Mouse (Mus musculus) heart, embryonic 14.5 days (tissue): Measurements from ENCODE around the gene Lrch1. TPM values are rescaled to one million over a fixed set of nuclear protein-coding genes. Genes with fewer than 3 reads are reported as not detected.

ENCODE experiments used
- ATAC-seq: fragments of 200-750 bp; cut with Nextera tagmentation; 2 replicates; pipeline ENCODE4 v1.8.0; 2017; ENCODE audit warnings: low read depth, moderate TSS enrichment; ENCODE audit not compliant: insufficient number of reproducible peaks, insufficient read depth, low FRiP score
- H3K27ac ChIP-seq, 2 experiments: fragments of 200-500 bp in 1 of 2; fragments of 300-500 bp in 1 of 2; sonication (generic) in 1 of 2; replicated peaks in 1 of 2; 2 replicates each; pipeline ENCODE4 v1.5.1; 2012 to 2014; ENCODE audit warnings: low read depth in 2 of 2, low read length in 2 of 2, control low read depth in 1 of 2, mild to moderate bottlenecking in 1 of 2, mixed read lengths in 1 of 2; ENCODE audit not compliant: control insufficient read depth in 1 of 2, insufficient read depth in 1 of 2
- H3K27me3 ChIP-seq: fragments of 300-500 bp; sonication (generic); 2 replicates; pipeline ENCODE4 v1.6.1; 2014; ENCODE audit warnings: mild to moderate bottlenecking, low read length, control low read depth; ENCODE audit not compliant: control insufficient read depth, insufficient read depth
- H3K36me3 ChIP-seq: fragments of 300-500 bp; sonication (generic); 2 replicates; pipeline ENCODE4 v1.6.1; 2014; ENCODE audit warnings: mild to moderate bottlenecking, control low read depth, low read length, mixed read lengths; ENCODE audit not compliant: control insufficient read depth, insufficient read depth
- H3K4me1 ChIP-seq, 2 experiments: fragments of 200-500 bp in 1 of 2; fragments of 300-500 bp in 1 of 2; sonication (generic) in 1 of 2; 2 replicates each; pipeline ENCODE4 v1.6.1; 2012 to 2014; ENCODE audit warnings: low read length in 2 of 2, control low read depth in 1 of 2, mixed read lengths in 1 of 2; ENCODE audit not compliant: control insufficient read depth in 2 of 2, insufficient read depth in 2 of 2
- H3K4me2 ChIP-seq: fragments of 300-500 bp; sonication (generic); 2 replicates; pipeline ENCODE4 v1.6.1; 2014; ENCODE audit warnings: mild to moderate bottlenecking, low read length
- H3K4me3 ChIP-seq, 2 experiments: fragments of 200-500 bp in 1 of 2; fragments of 300-500 bp in 1 of 2; sonication (generic) in 1 of 2; 2 replicates each; pipeline ENCODE4 v1.5.1; 2012 to 2014; ENCODE audit warnings: low read length in 2 of 2, mild to moderate bottlenecking in 2 of 2, control low read depth in 1 of 2, low read depth in 1 of 2, moderate library complexity in 1 of 2; ENCODE audit not compliant: control insufficient read depth in 1 of 2, insufficient read depth in 1 of 2
- H3K9ac ChIP-seq: fragments of 300-500 bp; sonication (generic); 2 replicates; pipeline ENCODE4 v1.6.1; 2014; ENCODE audit warnings: mild to moderate bottlenecking, low read length
- H3K9me3 ChIP-seq: fragments of 300-500 bp; sonication (generic); 2 replicates; pipeline ENCODE4 v1.6.1; 2016; ENCODE audit warnings: low read length, control low read depth; ENCODE audit not compliant: control insufficient read depth
- WGBS: fragments of 180-500 bp; shearing (Covaris S2); extraction: QIAGEN DNeasy Blood & Tissue Kit; methylation state at CpG from one replicate; pipeline ENCODE4 v1.1.7; 2014; 5-methylcytosine and 5-hydroxymethylcytosine counted together
- polyA plus RNA-seq: library from polyadenylated mRNA; unstranded; fragments of >200 nt; fragmentation: Nextera tagmentation; extraction: Ambion mirVana; gene quantifications from 2 replicates; pipeline ENCODE4 v1.2.1, GENCODE M21; 2014

Gene Lrch1
- polyA plus RNA-seq, 1 experiment from 2014 or later = 11.4 TPM

GRCm38 (mm10) chr14:74939355-74939754 lies 8.3 kb downstream of the Lrch1 start:
- Histone ChIP-seq H3K9me3 (no peaks in the 10 kb centered on the region), H3K9ac (no peak overlapping the region), H3K4me2 (no peak overlapping the region), H3K36me3 (peaks cover 5% of the 10 kb centered on the region; the same call in 1 of the 2 replicates), H3K4me1 (peaks cover 6 to 8% of the 10 kb centered on the region in 2 experiments), H3K4me3 (no peak overlapping the region), H3K27ac (0 out of 4 replicates have a peak overlapping the region, but pooled peaks of 1 of the 2 experiments have one; percentile 36), H3K27me3 (no peaks in the 10 kb centered on the region)
- whole genome bisulfite sequencing = 66% methylated on average over 9 of the region's 9 CpGs
- ATAC-seq = no peak

GRCm38 (mm10) chr14:74938896-74939295 lies 8.8 kb downstream of the Lrch1 start:
- H3K4me1 ChIP-seq = peaks cover 10% of the 10 kb centered on the region in 2 experiments
- peaks cover 5% of the 10 kb centered on the region; the same call in 1 of the 2 replicates for H3K36me3 ChIP-seq
- no peak for ATAC-seq
- no peak overlapping the region for H3K4me3 ChIP-seq
- no peaks in the 10 kb centered on the region for H3K9me3 ChIP-seq
- 0 out of 4 replicates have a peak overlapping the region, but pooled peaks of 1 of the 2 experiments have one; percentile 36 for H3K27ac ChIP-seq
- H3K9ac ChIP-seq = no peak overlapping the region
- H3K27me3 ChIP-seq = no peaks in the 10 kb centered on the region
- 83% methylated on average over 3 of the region's 3 CpGs for WGBS
- no peak overlapping the region for H3K4me2 ChIP-seq

DNA sequence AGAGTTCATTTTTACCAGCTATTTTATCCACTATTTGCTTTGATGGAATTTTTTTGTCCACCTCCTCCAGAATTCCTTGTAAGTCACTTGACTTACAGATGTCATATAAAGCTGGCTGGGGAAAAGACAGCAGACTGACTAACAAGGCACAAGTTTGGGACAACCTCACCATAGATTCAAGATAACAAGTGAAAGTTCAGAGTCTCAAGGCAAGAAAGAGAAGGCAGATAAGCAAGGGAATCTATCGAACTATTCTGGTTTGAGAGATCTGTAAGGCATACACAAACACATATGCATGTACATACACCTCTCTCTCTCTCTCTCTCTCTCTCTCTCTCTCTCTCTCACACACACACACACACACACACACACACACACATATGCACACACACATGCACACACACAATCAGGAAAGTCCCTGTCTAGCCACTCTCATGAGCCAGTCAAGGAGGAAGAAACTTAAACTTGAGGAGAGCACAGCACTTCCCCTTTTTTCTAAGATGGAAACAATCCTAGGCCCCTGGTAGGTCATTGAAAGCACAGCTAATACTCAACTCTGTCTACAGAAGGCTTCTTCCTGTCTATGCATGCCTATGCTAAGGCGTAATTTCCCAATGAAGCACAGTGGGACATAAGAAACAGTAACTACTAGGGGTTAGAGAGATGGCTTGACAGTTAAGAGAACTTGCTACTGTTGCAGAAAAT lies 11.0 kb downstream of the Lrch1 start:
- H3K9ac ChIP-seq = no peak overlapping the region
- ATAC-seq = no peak
- H3K27ac ChIP-seq = no peak overlapping the region
- no peaks in the 10 kb centered on the region for H3K27me3 ChIP-seq
- H3K9me3 ChIP-seq = no peaks in the 10 kb centered on the region
- peaks cover 6 to 15% of the 10 kb centered on the region in 2 experiments for H3K4me1 ChIP-seq
- H3K36me3 ChIP-seq = peaks cover 5% of the 10 kb centered on the region; the same call in 1 of the 2 replicates
- WGBS = 69% methylated on average over 2 of the region's 2 CpGs
- H3K4me2 ChIP-seq = no peak overlapping the region
- no peak overlapping the region for H3K4me3 ChIP-seq

DNA sequence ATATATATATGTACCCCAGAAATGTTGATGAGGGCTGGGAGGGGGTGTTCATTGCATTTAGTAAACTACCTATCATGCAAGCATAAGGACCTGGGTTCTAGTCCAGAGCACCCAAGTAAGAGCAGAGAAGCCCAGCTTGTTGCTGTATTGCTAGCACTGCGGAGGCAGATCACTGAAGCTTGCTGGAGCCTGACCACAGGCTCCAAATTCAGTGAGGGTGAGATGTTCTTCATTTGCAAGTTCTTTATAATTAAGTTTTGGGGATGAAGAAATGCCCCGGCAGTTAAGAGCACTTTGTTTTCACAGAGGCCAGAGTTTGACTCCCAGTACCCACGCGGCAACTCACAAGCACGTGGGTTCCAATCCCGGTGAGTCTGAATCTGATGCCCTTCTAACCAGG lies 12.6 kb downstream of the Lrch1 start:
- no peak overlapping the region for H3K4me3 ChIP-seq
- no peaks in the 10 kb centered on the region for H3K9me3 ChIP-seq
- 96% methylated on average over 6 of the region's 6 CpGs for WGBS
- no peaks in the 10 kb centered on the region for H3K36me3 ChIP-seq
- no peak overlapping the region for H3K27ac ChIP-seq
- H3K4me2 ChIP-seq = no peak overlapping the region
- ATAC-seq = no peak
- H3K27me3 ChIP-seq = no peaks in the 10 kb centered on the region
- H3K9ac ChIP-seq = no peak overlapping the region
- peaks cover 6 to 15% of the 10 kb centered on the region in 2 experiments for H3K4me1 ChIP-seq

- Histone ChIP-seq H3K4me3 (no peak overlapping the region), H3K4me2 (no peak overlapping the region), H3K36me3 (no peaks in the 10 kb centered on the region), H3K27ac (peak overlapping the region; percentile 54 to 65; a peak in 3 of 4 replicates), H3K27me3 (no peaks in the 10 kb centered on the region), H3K4me1 (peaks cover 6 to 13% of the 10 kb centered on the region in 2 experiments), H3K9me3 (no peaks in the 10 kb centered on the region), H3K9ac (no peak overlapping the region)
- 65% methylated on average over 14 of the region's 14 CpGs for WGBS
- no peak for ATAC-seq
Measured at GRCm38 (mm10) chr14:74933960-74934710, 13.5 kb downstream of the Lrch1 start.

DNA sequence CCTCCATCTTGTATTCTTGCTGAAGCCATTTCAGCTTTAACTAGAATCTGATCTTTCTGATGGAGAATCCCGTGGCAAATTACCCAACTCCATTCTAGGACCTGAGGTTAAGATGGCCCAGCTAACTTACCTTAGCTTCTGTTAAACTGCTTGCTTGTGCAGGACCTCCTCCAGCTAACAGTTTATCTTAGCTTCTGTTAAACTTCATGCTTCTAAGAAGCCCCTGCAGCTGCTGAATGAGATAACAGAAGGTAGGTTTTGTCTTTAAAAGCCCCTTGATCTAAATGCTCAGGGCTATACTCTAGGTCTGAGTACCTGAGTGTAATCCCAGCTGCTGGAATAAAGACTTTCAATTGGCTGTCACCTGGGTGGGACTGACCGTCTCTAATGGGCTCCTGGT lies 17.9 kb downstream of the Lrch1 start:
- Histone ChIP-seq H3K4me2 (no peak overlapping the region), H3K36me3 (no peaks in the 10 kb centered on the region), H3K9me3 (peaks cover 5% of the 10 kb centered on the region; the same call in 1 of the 2 replicates), H3K27ac (no peak overlapping the region), H3K4me1 (peaks cover 19 to 31% of the 10 kb centered on the region in 2 experiments), H3K27me3 (no peaks in the 10 kb centered on the region), H3K9ac (no peak overlapping the region), H3K4me3 (no peak overlapping the region)
- 78% methylated on average over 2 of the region's 2 CpGs for WGBS
- no peak for ATAC-seq

GRCm38 (mm10) chr14:74928809-74929432 lies 18.8 kb downstream of the Lrch1 start:
- no peaks in the 10 kb centered on the region for H3K27me3 ChIP-seq
- WGBS = 89% methylated on average over 8 of the region's 8 CpGs
- H3K4me3 ChIP-seq = no peak overlapping the region
- H3K36me3 ChIP-seq = no peaks in the 10 kb centered on the region
- H3K4me1 ChIP-seq = peaks cover 18 to 29% of the 10 kb centered on the region in 2 experiments
- no peak overlapping the region for H3K27ac ChIP-seq
- no peak overlapping the region for H3K9ac ChIP-seq
- peaks cover 5% of the 10 kb centered on the region; the same call in 1 of the 2 replicates for H3K9me3 ChIP-seq
- ATAC-seq = no peak
- no peak overlapping the region for H3K4me2 ChIP-seq
